Mouse (Mus musculus) forebrain, embryonic 14.5 days (tissue): Measurements from ENCODE around the gene Acot8. TPM values are rescaled to one million over a fixed set of nuclear protein-coding genes. Genes with fewer than 3 reads are reported as not detected.

Source experiments
- ATAC-seq: fragments of 200-750 bp; cut with Nextera tagmentation; 2 replicates; pipeline ENCODE4 v1.8.0; 2017; ENCODE audit warnings: mild to moderate bottlenecking, moderate library complexity
- DNase-seq: peaks from one replicate; pipeline ENCODE4 v3.0.0-alpha.2; 2015; ENCODE audit warnings: low spot score
- H3K27ac ChIP-seq: fragments of 300-500 bp; sonication (generic); 2 replicates; pipeline ENCODE4 v1.5.1; 2014; ENCODE audit warnings: low read depth, mild to moderate bottlenecking, control low read depth, low read length, moderate library complexity
- H3K27me3 ChIP-seq: fragments of 300-500 bp; sonication (generic); replicated peaks from 2 replicates; pipeline ENCODE4 v1.6.1; 2014; ENCODE audit warnings: low read length, control low read depth, mixed read lengths; ENCODE audit not compliant: control insufficient read depth, insufficient read depth
- H3K36me3 ChIP-seq: fragments of 300-500 bp; sonication (generic); 2 replicates; pipeline ENCODE4 v1.6.1; 2014; ENCODE audit warnings: low read length, control low read depth; ENCODE audit not compliant: control insufficient read depth, insufficient read depth
- H3K4me1 ChIP-seq: fragments of 300-500 bp; sonication (generic); 2 replicates; pipeline ENCODE4 v1.6.1; 2014; ENCODE audit warnings: antibody characterized with exemption, low read length, control low read depth; ENCODE audit not compliant: control insufficient read depth, insufficient read depth
- H3K4me2 ChIP-seq: fragments of 300-500 bp; sonication (generic); 2 replicates; pipeline ENCODE4 v1.6.1; 2014; ENCODE audit warnings: mild to moderate bottlenecking, control low read depth, low read length
- H3K4me3 ChIP-seq: fragments of 300-500 bp; sonication (generic); 2 replicates; pipeline ENCODE4 v1.5.1; 2014; ENCODE audit warnings: low read depth, low read length, control low read depth
- H3K9ac ChIP-seq: fragments of 300-500 bp; sonication (generic); 2 replicates; pipeline ENCODE4 v1.6.1; 2014; ENCODE audit warnings: mild to moderate bottlenecking, low read length, control low read depth, moderate library complexity
- H3K9me3 ChIP-seq: fragments of 300-500 bp; sonication (generic); replicated peaks from 2 replicates; pipeline ENCODE4 v1.6.1; 2016; ENCODE audit warnings: low read length, control low read depth, mixed read lengths; ENCODE audit not compliant: control insufficient read depth
- WGBS: fragments of 180-500 bp; shearing (Covaris S2); extraction: QIAGEN DNeasy Blood & Tissue Kit; methylation state at CpG from one replicate; pipeline ENCODE4 v1.1.7; 2014; 5-methylcytosine and 5-hydroxymethylcytosine counted together
- polyA plus RNA-seq: library from polyadenylated mRNA; unstranded; fragments of >200 nt; fragmentation: Nextera tagmentation; extraction: Ambion mirVana; gene quantifications from 2 replicates; pipeline ENCODE4 v1.2.1, GENCODE M21; 2014

Gene Acot8
- polyA plus RNA-seq, 1 experiment from 2014 or later = 12.0 TPM

DNA sequence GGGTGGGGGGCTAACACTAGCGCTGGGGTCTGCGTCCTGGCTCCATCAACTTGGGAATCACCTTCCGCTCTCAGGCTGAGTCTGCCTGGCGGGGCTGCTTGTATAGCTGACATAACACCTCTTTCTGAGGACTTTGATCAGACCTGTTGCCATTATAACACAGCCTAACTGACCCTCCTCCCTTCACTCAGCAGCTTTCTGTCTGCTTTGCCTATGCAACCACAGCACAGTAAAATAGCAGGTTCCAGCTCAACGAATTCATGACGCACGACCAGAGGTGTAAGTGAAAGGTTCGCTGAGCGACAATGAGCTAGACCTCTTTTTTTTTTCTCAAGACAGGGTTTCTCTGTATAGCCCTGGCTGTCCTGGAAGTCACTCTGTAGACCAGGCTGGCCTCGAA is 26.3 kb upstream of the Acot8 start:
- Histone ChIP-seq H3K9me3 (no peaks in the 10 kb centered on the region), H3K4me2 (no peak overlapping the region), H3K9ac (no peak overlapping the region), H3K27me3 (no peaks in the 10 kb centered on the region), H3K4me1 (peaks cover 11% of the 10 kb centered on the region), H3K27ac (no peak overlapping the region), H3K4me3 (no peak overlapping the region), H3K36me3 (peaks cover 27% of the 10 kb centered on the region)
- 87% methylated on average over 10 of the region's 10 CpGs for WGBS
- DNase-seq (no peak), ATAC-seq (no peak)

- 100% methylated on average over 1 of the region's 1 CpGs for WGBS
- no peak overlapping the region for H3K27ac ChIP-seq
- no peak overlapping the region for H3K9ac ChIP-seq
- H3K36me3 ChIP-seq = peaks cover 42% of the 10 kb centered on the region
- no peak overlapping the region for H3K4me2 ChIP-seq
- peaks cover 2% of the 10 kb centered on the region for H3K4me1 ChIP-seq
- DNase-seq (no peak), ATAC-seq (no peak)
- no peaks in the 10 kb centered on the region for H3K27me3 ChIP-seq
- H3K4me3 ChIP-seq = no peak overlapping the region
- H3K9me3 ChIP-seq = no peaks in the 10 kb centered on the region
These were observed 24.4 kb upstream of the Acot8 start for GRCm38 (mm10) chr2:164829090-164829489.

- Histone ChIP-seq H3K9ac (no peak within 1 kb of the TSS), H3K4me2 (no peak within 1 kb of the TSS), H3K4me1 (peaks cover 4% of the 10 kb centered on the region; the same call in 1 of the 2 replicates), H3K36me3 (peaks cover 42% of the 10 kb centered on the region), H3K4me3 (no peak within 1 kb of the TSS), H3K9me3 (no peaks in the 10 kb centered on the region), H3K27ac (no peak within 1 kb of the TSS), H3K27me3 (no peaks in the 10 kb centered on the region)
- ATAC-seq = no peak
- WGBS = 91% methylated on average over 6 of the region's 6 CpGs
- DNase-seq = no peak
These were observed 23.8 kb upstream of the Acot8 start, which contains the start of gene Spata25 for GRCm38 (mm10) chr2:164828437-164828836. Gene Spata25, minus strand, starts transcription at chr2:164828537.

DNA sequence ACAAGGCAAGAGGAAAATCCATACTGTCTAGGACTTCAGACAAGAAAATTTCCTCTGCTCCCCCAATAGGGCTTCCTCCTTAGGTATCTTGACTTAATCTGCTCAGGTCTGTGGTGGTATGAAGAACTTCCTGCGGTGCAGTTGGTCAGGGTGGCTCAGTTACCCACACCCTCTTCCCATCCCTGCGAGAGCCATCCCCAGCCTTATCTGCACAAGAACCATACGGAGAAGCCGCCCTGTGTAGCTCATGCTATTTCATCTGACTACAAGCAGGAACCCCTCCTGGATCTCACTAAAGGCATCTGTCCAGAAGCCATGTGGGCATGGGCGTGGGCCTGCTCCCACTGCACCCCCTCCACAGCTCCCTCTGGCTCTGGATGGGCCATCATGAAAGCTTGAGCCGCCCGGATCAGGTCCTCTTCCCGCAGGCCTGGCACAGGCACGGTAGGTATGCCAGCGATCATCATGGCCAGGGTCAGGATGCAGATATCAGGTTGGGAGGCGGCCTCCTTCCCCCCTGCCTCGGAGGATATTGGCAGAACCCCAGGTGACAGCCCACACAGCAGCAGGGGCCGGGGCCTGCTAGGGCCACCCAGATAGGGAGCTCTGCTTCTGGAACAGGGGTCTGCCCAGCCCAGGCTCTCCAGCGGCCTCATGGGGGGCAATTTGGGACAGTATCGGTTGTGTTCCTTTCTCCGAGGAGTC is 22.6 kb upstream of the Acot8 start:
- Histone ChIP-seq H3K9me3 (no peaks in the 10 kb centered on the region), H3K4me2 (no peak overlapping the region), H3K36me3 (peaks cover 42% of the 10 kb centered on the region), H3K27ac (no peak overlapping the region), H3K4me1 (peaks cover 6% of the 10 kb centered on the region; the same call in 1 of the 2 replicates), H3K27me3 (no peaks in the 10 kb centered on the region), H3K4me3 (no peak overlapping the region), H3K9ac (no peak overlapping the region)
- WGBS = 88% methylated on average over 16 of the region's 16 CpGs
- DNase-seq (no peak), ATAC-seq (no peak)

- Histone ChIP-seq H3K4me1 (peaks cover 9% of the 10 kb centered on the region; the same call in 1 of the 2 replicates), H3K27me3 (no peaks in the 10 kb centered on the region), H3K4me2 (no peak overlapping the region), H3K36me3 (peaks cover 52% of the 10 kb centered on the region), H3K9me3 (no peaks in the 10 kb centered on the region), H3K4me3 (no peak overlapping the region), H3K9ac (no peak overlapping the region), H3K27ac (no peak overlapping the region)
- 95% methylated on average over 17 of the region's 17 CpGs for WGBS
- ATAC-seq = no peak
- no peak for DNase-seq
These were observed 20.8 kb upstream of the Acot8 start for GRCm38 (mm10) chr2:164825521-164825920.

GRCm38 (mm10) chr2:164823969-164824368 is 19.3 kb upstream of the Acot8 start:
- no peak for DNase-seq
- Histone ChIP-seq H3K4me2 (no peak overlapping the region), H3K9me3 (no peaks in the 10 kb centered on the region), H3K36me3 (peaks cover 60% of the 10 kb centered on the region), H3K4me3 (no peak overlapping the region), H3K4me1 (peaks cover 9% of the 10 kb centered on the region; the same call in 1 of the 2 replicates), H3K27ac (no peak overlapping the region), H3K27me3 (no peaks in the 10 kb centered on the region), H3K9ac (no peak overlapping the region)
- ATAC-seq = no peak
- 90% methylated on average over 4 of the region's 4 CpGs for WGBS

- DNase-seq (peak; percentile 71), ATAC-seq (peak; percentile 72)
- no peaks in the 10 kb centered on the region for H3K9me3 ChIP-seq
- H3K4me2 ChIP-seq = peak overlapping the region; percentile 58
- 3% methylated on average over 10 of the region's 10 CpGs for WGBS
- peak overlapping the region; percentile 71 for H3K4me3 ChIP-seq
- no peaks in the 10 kb centered on the region for H3K27me3 ChIP-seq
- H3K9ac ChIP-seq = peak overlapping the region; percentile 77
- peak overlapping the region; percentile 92 for H3K27ac ChIP-seq
- peaks cover 55% of the 10 kb centered on the region for H3K36me3 ChIP-seq
- H3K4me1 ChIP-seq = peaks cover 9% of the 10 kb centered on the region; the same call in 1 of the 2 replicates
These were observed 18.5 kb upstream of the Acot8 start for GRCm38 (mm10) chr2:164823181-164823585.

DNA sequence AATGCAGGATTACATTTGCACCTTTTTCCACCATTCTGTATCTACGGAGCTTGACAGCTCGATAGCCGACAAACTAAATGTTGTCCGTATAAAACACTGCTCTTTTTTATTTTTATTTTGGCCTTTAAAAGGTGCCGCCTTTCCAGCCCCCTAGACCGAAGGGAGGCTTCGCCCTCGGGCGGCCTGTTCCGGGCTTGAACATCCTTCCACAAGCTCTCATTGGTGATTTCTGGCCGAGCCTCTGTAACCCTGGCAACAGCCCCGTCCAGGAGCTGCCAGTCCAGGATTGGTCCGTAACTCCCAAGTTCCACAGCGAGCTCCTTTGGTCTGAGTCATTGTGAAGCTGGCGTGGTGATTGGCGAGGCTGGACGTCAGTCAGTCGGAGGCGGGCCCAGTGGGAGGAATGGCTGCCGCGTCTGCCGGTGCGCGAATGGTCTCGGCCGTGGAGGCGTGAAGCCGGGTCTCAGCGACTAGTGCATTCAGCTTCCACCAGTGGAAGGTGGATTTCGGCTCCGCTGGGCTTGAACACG is 18.0 kb upstream of the Acot8 start, which contains the start of gene Zswim1:
Gene Zswim1, plus strand, starts transcription at position 51 of the 530 bp plus-strand sequence.
- peak within 1 kb of the TSS; percentile 71 for H3K4me3 ChIP-seq
- WGBS = under 1% methylated on average over 32 of the region's 32 CpGs
- H3K27me3 ChIP-seq = no peaks in the 10 kb centered on the region
- ATAC-seq = peak; percentile 100
- peak; percentile 99 for DNase-seq
- H3K9ac ChIP-seq = peak within 1 kb of the TSS; percentile 77
- H3K4me1 ChIP-seq = peaks cover 9% of the 10 kb centered on the region; the same call in 1 of the 2 replicates
- peak within 1 kb of the TSS; percentile 58 for H3K4me2 ChIP-seq
- H3K27ac ChIP-seq = peak within 1 kb of the TSS; percentile 92
- H3K36me3 ChIP-seq = peaks cover 50% of the 10 kb centered on the region
- no peaks in the 10 kb centered on the region for H3K9me3 ChIP-seq

GRCm38 (mm10) chr2:164821060-164821459 is 16.4 kb upstream of the Acot8 start:
- Histone ChIP-seq H3K27me3 (no peaks in the 10 kb centered on the region), H3K9ac (no peak overlapping the region), H3K27ac (no peak overlapping the region), H3K4me2 (no peak overlapping the region), H3K4me1 (peaks cover 9% of the 10 kb centered on the region; the same call in 1 of the 2 replicates), H3K4me3 (no peak overlapping the region), H3K36me3 (peaks cover 34% of the 10 kb centered on the region), H3K9me3 (no peaks in the 10 kb centered on the region)
- DNase-seq (no peak), ATAC-seq (no peak)
- 83% methylated on average over 6 of the region's 6 CpGs for WGBS
